Mouse (Mus musculus): Measurements from ENCODE around the gene Msh2.

GRCm38 (mm10) chr17:87677656-87678055, 5.5 kb downstream of the Msh2 start:
- TF ChIP-seq EP300 (optimal IDR thresholded peaks at IDR 0.05): no peak
- TF ChIP-seq CTCF (IDR thresholded peaks at IDR 0.05; ENCODE audit: low read depth): no peak

Data from stomach, postnatal 0 days (tissue).